Mouse (Mus musculus) liver, embryonic 14.5 days (tissue): ENCODE measurements at regions not wholly inside any gene's neighbourhood (a gene's known extent, or its start where the extent isn't known, plus 50 kb on each side); places are given as distances from the start of the nearest gene placed in this dataset.
"Not testable (repeated sequence)": the region's sequence is repeated elsewhere in the genome, so short reads cannot be mapped to it uniquely, and the experiment has no call there.

Experiments used
- ATAC-seq: fragments of 200-750 bp; cut with Nextera tagmentation; 2 replicates; pipeline ENCODE4 v1.8.0; 2017; ENCODE audit warnings: moderate number of reproducible peaks, mild to moderate bottlenecking, moderate library complexity; ENCODE audit not compliant: insufficient read depth
- DNase-seq, 3 experiments: peaks; one replicate each; pipeline ENCODE4 v3.0.0-alpha.2; 2012 to 2013; ENCODE audit warnings: low read depth in 3 of 3, low spot score in 3 of 3
- H3K27ac ChIP-seq: fragments of 300-500 bp; sonication (generic); 2 replicates; pipeline ENCODE4 v1.5.1; 2014; ENCODE audit warnings: moderate library complexity, mild to moderate bottlenecking, control low read depth, inconsistent platforms
- H3K27me3 ChIP-seq: fragments of 300-500 bp; sonication (generic); 2 replicates; pipeline ENCODE4 v1.6.1; 2014; ENCODE audit warnings: mild to moderate bottlenecking, low read length, moderate library complexity; ENCODE audit not compliant: control insufficient read depth, insufficient read depth
- H3K36me3 ChIP-seq: fragments of 300-500 bp; sonication (generic); replicated peaks from 2 replicates; pipeline ENCODE4 v1.6.1; 2014; ENCODE audit warnings: low read depth; ENCODE audit not compliant: control insufficient read depth, insufficient read depth
- H3K4me1 ChIP-seq, 2 experiments: fragments of 200-500 bp in 1 of 2; fragments of 300-500 bp in 1 of 2; sonication (generic) in 1 of 2; replicated peaks; 2 replicates each; pipeline ENCODE4 v1.6.1; 2012 to 2014; ENCODE audit warnings: antibody characterized with exemption in 1 of 2, inconsistent platforms in 1 of 2, low read length in 1 of 2; ENCODE audit not compliant: control insufficient read depth in 2 of 2, insufficient read depth in 2 of 2
- H3K4me2 ChIP-seq: fragments of 300-500 bp; sonication (generic); 2 replicates; pipeline ENCODE4 v1.6.1; 2014; ENCODE audit warnings: low read depth, mild to moderate bottlenecking, control low read depth, moderate library complexity
- H3K4me3 ChIP-seq, 2 experiments: fragments of 200-500 bp in 1 of 2; fragments of 300-500 bp in 1 of 2; sonication (generic) in 1 of 2; 2 replicates each; pipeline ENCODE4 v1.5.1; 2012 to 2014; ENCODE audit warnings: low read depth in 2 of 2, low read length in 2 of 2, mild to moderate bottlenecking in 2 of 2, control low read depth in 1 of 2, inconsistent platforms in 1 of 2, moderate library complexity in 1 of 2; ENCODE audit not compliant: insufficient read depth in 1 of 2
- H3K9ac ChIP-seq: fragments of 300-500 bp; sonication (generic); replicated peaks from 2 replicates; pipeline ENCODE4 v1.6.1; 2014; ENCODE audit warnings: mild to moderate bottlenecking, control low read depth, moderate library complexity
- H3K9me3 ChIP-seq: fragments of 300-500 bp; sonication (generic); 2 replicates; pipeline ENCODE4 v1.6.1; 2016; ENCODE audit warnings: low read length, mixed read lengths; ENCODE audit not compliant: control insufficient read depth
- CTCF ChIP-seq: IDR thresholded peaks from 2 replicates; pipeline ENCODE4 v1.5.1; 2016; ENCODE audit warnings: antibody characterized with exemption, low read depth, control low read depth
- EP300 ChIP-seq: IDR thresholded peaks from 2 replicates; pipeline ENCODE4 v1.6.1; 2016; ENCODE audit warnings: antibody characterized with exemption, low read depth
- WGBS: fragments of 180-500 bp; shearing (Covaris S2); extraction: QIAGEN DNeasy Blood & Tissue Kit; methylation state at CpG from one replicate; pipeline ENCODE4 v1.1.7; 2014; ENCODE audit not compliant: insufficient replicate concordance; 5-methylcytosine and 5-hydroxymethylcytosine counted together

DNA sequence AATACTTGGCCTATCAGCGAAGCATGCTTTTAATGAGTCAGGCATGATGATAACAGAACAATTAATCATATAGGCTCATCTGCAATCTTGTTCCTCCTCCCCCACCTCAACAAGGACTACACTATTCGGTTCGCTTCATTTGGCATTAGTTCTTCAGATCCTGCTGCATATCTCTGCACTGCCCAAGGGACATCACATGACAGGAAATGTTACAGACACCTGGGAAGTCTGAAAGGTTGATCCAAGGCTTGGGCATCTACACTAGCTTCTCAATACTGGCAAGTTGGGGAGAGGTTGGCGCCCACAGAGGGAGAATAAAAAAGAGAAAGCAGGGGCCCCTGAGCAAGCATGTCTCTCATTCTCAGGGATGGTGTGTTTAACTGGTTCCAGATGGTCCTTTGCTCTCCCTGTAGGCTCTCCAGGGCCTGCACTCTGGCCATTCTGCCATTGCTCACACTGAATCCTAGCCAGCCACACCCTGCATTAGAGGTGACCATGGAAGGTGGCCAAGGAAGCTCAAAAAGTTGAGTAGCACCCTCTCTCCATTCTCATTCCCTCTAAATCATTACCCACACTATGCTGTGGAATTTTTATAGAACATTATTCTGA, 100.4 kb upstream of the Galnt18 start:
- Histone ChIP-seq H3K4me3 (no peak overlapping the region), H3K9ac (no peak overlapping the region), H3K4me1 (no peaks in the 10 kb centered on the region), H3K9me3 (no peaks in the 10 kb centered on the region), H3K27ac (no peak overlapping the region), H3K36me3 (no peaks in the 10 kb centered on the region), H3K27me3 (no peaks in the 10 kb centered on the region), H3K4me2 (no peak overlapping the region)
- DNase-seq: no peak
- no peak for ATAC-seq
- TF ChIP-seq EP300: no peak
- no peak for TF ChIP-seq CTCF
- 50% methylated on average over 4 of the region's 4 CpGs for WGBS

DNA sequence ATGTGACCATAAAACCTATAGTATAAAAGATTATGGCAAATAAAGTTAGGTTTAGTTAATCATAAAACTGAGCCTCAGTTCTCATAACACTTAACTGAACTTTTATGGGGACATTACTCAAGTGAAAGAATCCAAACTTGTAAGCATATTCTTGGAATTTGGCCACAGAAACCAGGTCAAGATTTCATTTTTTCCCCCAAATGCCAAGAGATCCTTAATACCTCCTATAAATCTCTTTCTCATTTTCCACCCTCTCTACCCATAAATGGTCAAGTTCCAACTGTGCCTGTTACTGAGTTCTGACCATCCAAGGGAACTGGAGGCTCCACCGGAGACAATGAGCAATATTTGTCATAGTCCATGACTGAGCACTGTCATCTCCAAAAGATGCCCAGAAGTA, 97.8 kb upstream of the Galnt18 start:
- ATAC-seq: no peak
- DNase-seq: no peak
- H3K27ac ChIP-seq: no peak overlapping the region

DNA sequence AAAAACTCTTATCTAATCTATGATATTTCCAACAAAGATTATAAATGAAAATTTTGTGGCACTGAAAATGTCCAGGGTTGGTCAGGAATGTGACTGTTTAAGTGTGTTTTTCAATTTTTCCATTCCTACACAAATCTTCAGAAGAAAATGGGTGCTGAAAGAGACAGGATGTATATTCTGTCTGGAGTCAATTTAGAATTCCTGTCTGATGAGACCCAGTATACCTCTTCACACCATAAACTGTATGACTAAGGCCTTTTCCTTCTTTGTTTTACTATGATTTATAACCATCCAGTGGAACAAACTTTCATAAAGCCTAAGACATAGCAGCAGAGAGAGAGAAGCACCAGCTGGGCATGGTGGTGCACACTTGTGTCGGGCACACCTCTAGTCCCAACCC, 96.2 kb upstream of the Galnt18 start:
- ATAC-seq (no peak), DNase-seq (no peak)
- Histone ChIP-seq H3K4me1 (no peaks in the 10 kb centered on the region), H3K4me3 (no peak overlapping the region), H3K36me3 (no peaks in the 10 kb centered on the region), H3K27ac (no peak overlapping the region), H3K9me3 (no peaks in the 10 kb centered on the region), H3K27me3 (no peaks in the 10 kb centered on the region), H3K4me2 (no peak overlapping the region), H3K9ac (no peak overlapping the region)
- 84% methylated on average over 1 of the region's 1 CpGs for WGBS
- TF ChIP-seq EP300 (no peak), CTCF (no peak)

More for the DNA sequence above, 97.8 kb upstream of the Galnt18 start:
- Histone ChIP-seq H3K27me3 (no peaks in the 10 kb centered on the region), H3K4me1 (no peaks in the 10 kb centered on the region), H3K9me3 (no peaks in the 10 kb centered on the region), H3K9ac (no peak overlapping the region), H3K4me2 (no peak overlapping the region), H3K36me3 (no peaks in the 10 kb centered on the region), H3K4me3 (no peak overlapping the region)
- TF ChIP-seq CTCF (no peak), EP300 (no peak)
- WGBS: 58% methylated on average over 1 of the region's 1 CpGs

GRCm38 (mm10) chr7:111869337-111869736, 89.6 kb upstream of the Galnt18 start:
- TF ChIP-seq CTCF: no peak
- TF ChIP-seq EP300: no peak
- no peak overlapping the region for H3K9ac ChIP-seq
- H3K36me3 ChIP-seq: no peaks in the 10 kb centered on the region
- DNase-seq (no peak), ATAC-seq (no peak)
- WGBS: 71% methylated on average over 6 of the region's 6 CpGs
- H3K27me3 ChIP-seq: no peaks in the 10 kb centered on the region
- H3K4me1 ChIP-seq: no peaks in the 10 kb centered on the region
- no peak overlapping the region for H3K4me3 ChIP-seq
- H3K9me3 ChIP-seq: no peaks in the 10 kb centered on the region
- H3K27ac ChIP-seq: no peak overlapping the region
- no peak overlapping the region for H3K4me2 ChIP-seq

- Histone ChIP-seq H3K9ac (no peak overlapping the region), H3K4me3 (no peak overlapping the region), H3K4me2 (no peak overlapping the region), H3K27me3 (no peaks in the 10 kb centered on the region), H3K36me3 (no peaks in the 10 kb centered on the region), H3K4me1 (no peaks in the 10 kb centered on the region), H3K9me3 (no peaks in the 10 kb centered on the region), H3K27ac (no peak overlapping the region)
- TF ChIP-seq CTCF (no peak), EP300 (no peak)
- no peak for DNase-seq
- no peak for ATAC-seq
- 50% methylated on average over 8 of the region's 8 CpGs for WGBS
These were observed 83.3 kb upstream of the Galnt18 start for GRCm38 (mm10) chr7:111863035-111863434.

GRCm38 (mm10) chr7:111858291-111858690, 78.5 kb upstream of the Galnt18 start:
- not testable (repeated sequence) for H3K4me1 ChIP-seq, H3K36me3 ChIP-seq, H3K4me2 ChIP-seq, H3K27ac ChIP-seq, H3K9ac ChIP-seq, H3K9me3 ChIP-seq, ATAC-seq, H3K27me3 ChIP-seq, H3K4me3 ChIP-seq, DNase-seq
- 65% methylated on average over 8 of the region's 8 CpGs for whole genome bisulfite sequencing
